Mouse (Mus musculus) midbrain, embryonic 11.5 days (tissue): Measurements from ENCODE around the gene Mpzl1. TPM values are rescaled to one million over a fixed set of nuclear protein-coding genes. Genes with fewer than 3 reads are reported as not detected.

Source experiments
- polyA plus RNA-seq: library from polyadenylated mRNA; unstranded; fragments of >200 nt; fragmentation: Nextera tagmentation; extraction: Ambion mirVana; gene quantifications from 2 replicates; pipeline ENCODE4 v1.2.1, GENCODE M21; 2014

Gene Mpzl1
- polyA plus RNA-seq, 1 experiment from 2014 or later: 141 TPM

Other genes starting within 250 kb of the Mpzl1 start
- gene Dcaf6, start 174.1 kb downstream of the Mpzl1 start, polyA plus RNA-seq: 9.8 and 10.5 TPM in 2 replicates
- gene Mpc2, start 173.9 kb downstream of the Mpzl1 start, polyA plus RNA-seq: 123 and 128 TPM in 2 replicates
- gene Adcy10, start 149.4 kb downstream of the Mpzl1 start, polyA plus RNA-seq: 0.11 TPM in 1 of 2 replicates, not detected in the other
- gene Rcsd1, start 75.2 kb upstream of the Mpzl1 start, polyA plus RNA-seq: 5.9 and 6.6 TPM in 2 replicates
- 37.4 and 43.4 TPM in 2 replicates for gene Creg1, start 129.2 kb upstream of the Mpzl1 start, polyA plus RNA-seq
- gene Cd247, start 154.1 kb upstream of the Mpzl1 start, polyA plus RNA-seq: 2.0 and 2.1 TPM in 2 replicates